Mouse (Mus musculus) G1E (cell line): Measurements from ENCODE around the gene Fam129a.

Source experiments
- CTCF ChIP-seq: IDR thresholded peaks from 2 replicates; pipeline ENCODE4 v1.5.1; 2012; ENCODE audit warnings: low read depth, low read length, inconsistent platforms, mixed read lengths
- GATA1 ChIP-seq: IDR thresholded peaks from 2 replicates; pipeline ENCODE4 v1.6.1; 2012; ENCODE audit warnings: borderline replicate concordance, low read length, inconsistent platforms, mixed read lengths
- GATA2 ChIP-seq: IDR thresholded peaks from 2 replicates; pipeline ENCODE4 v1.6.1; 2012; ENCODE audit warnings: low read depth, low read length, inconsistent platforms, borderline replicate concordance
- POLR2AphosphoS5 ChIP-seq: IDR thresholded peaks from 2 replicates; pipeline ENCODE4 v1.6.1; 2012; ENCODE audit warnings: low read depth, low read length, inconsistent platforms; ENCODE audit not compliant: insufficient replicate concordance
- TAL1 ChIP-seq: conservative IDR thresholded peaks from 2 replicates; pipeline ENCODE4 v1.6.1; 2012; ENCODE audit warnings: low read depth, low read length, inconsistent platforms, mixed read lengths

GRCm38 (mm10) chr1:151543796-151544477, 27.0 kb upstream of the Fam129a start:
- no peak for TF ChIP-seq CTCF
- TF ChIP-seq TAL1: no peak
- TF ChIP-seq GATA2: no peak
- no peak for TF ChIP-seq POLR2AphosphoS5
- no peak for TF ChIP-seq GATA1
